Comparison of ENCODE assay signal across 7 mouse cellular contexts in genomic region chr8:53638495-53639171, GRCm38 (mm10). TPM values are rescaled to one million over a fixed set of nuclear protein-coding genes. Genes with fewer than 3 reads are reported as not detected.
DNase-seq lines count a peak whose midpoint lies in the region; ATAC-seq and TF ChIP-seq lines count a peak whose summit lies in the region.

Gene Neil3, minus strand, starts transcription at chr8:53639065.

- H3K27me3 ChIP-seq in hindbrain, postnatal 0 days (ENCODE audit: insufficient read depth, low read length) = no peaks in the 10 kb centered on the region
- no peaks in the 10 kb centered on the region for H3K27me3 ChIP-seq in limb, embryonic 11.5 days (ENCODE audit: control insufficient read depth, insufficient read depth, low read length)
- no peaks in the 10 kb centered on the region for H3K27me3 ChIP-seq in midbrain, embryonic 13.5 days

- ATAC-seq in activated CD4-positive, CD25-positive, alpha-beta regulatory T cell, adult 4 months = peak; percentile 79
- ATAC-seq in hindbrain, postnatal 0 days = peak; percentile 97
- ATAC-seq in limb, embryonic 11.5 days (ENCODE audit: insufficient number of reproducible peaks, low FRiP score, low TSS enrichment, low read depth) = peak; percentile 99
- peak; percentile 96 for ATAC-seq in midbrain, embryonic 13.5 days

- under 1% methylated on average over 26 of the region's 26 CpGs for WGBS in hindbrain, postnatal 0 days
- WGBS in limb, embryonic 11.5 days = under 1% methylated on average over 26 of the region's 26 CpGs
- WGBS in midbrain, embryonic 13.5 days = under 1% methylated on average over 26 of the region's 26 CpGs

- H3K9me3 ChIP-seq in hindbrain, postnatal 0 days (ENCODE audit: low read length) = no peaks in the 10 kb centered on the region
- H3K9me3 ChIP-seq in limb, embryonic 11.5 days (ENCODE audit: control insufficient read depth, low read length) = no peaks in the 10 kb centered on the region
- H3K9me3 ChIP-seq in midbrain, embryonic 13.5 days = no peaks in the 10 kb centered on the region

- H3K36me3 ChIP-seq in hindbrain, postnatal 0 days (ENCODE audit: insufficient read depth, low read length) = no peaks in the 10 kb centered on the region
- H3K36me3 ChIP-seq in limb, embryonic 11.5 days (ENCODE audit: control insufficient read depth, insufficient read depth, low read length) = no peaks in the 10 kb centered on the region
- no peaks in the 10 kb centered on the region for H3K36me3 ChIP-seq in midbrain, embryonic 13.5 days

- no peak within 1 kb of the TSS for H3K27ac ChIP-seq in gastrocnemius, adult 2 months
- H3K27ac ChIP-seq in hindbrain, postnatal 0 days = no peak within 1 kb of the TSS
- H3K27ac ChIP-seq in limb, embryonic 11.5 days (replicated peaks; ENCODE audit: low read depth, low read length) = no peak within 1 kb of the TSS
- no peak within 1 kb of the TSS for H3K27ac ChIP-seq in midbrain, embryonic 13.5 days

- peak; percentile 32 to 43 for DNase-seq in cerebellum, postnatal 36 days
- peak; percentile 87 for DNase-seq in gastrocnemius, adult 2 months
- peak; percentile 76 for DNase-seq in hindbrain, postnatal 0 days (ENCODE audit: low spot score)
- peak; percentile 92 for DNase-seq in limb, embryonic 11.5 days (ENCODE audit: low spot score)
- DNase-seq in spleen, adult 18-20 months = peak; percentile 53 to 72

- no peak for TF ChIP-seq CTCF in gastrocnemius, adult 2 months (IDR thresholded peaks at IDR 0.05)
- no peak for TF ChIP-seq CTCF in hindbrain, postnatal 0 days (IDR thresholded peaks at IDR 0.05; ENCODE audit: low read depth)

- peak within 1 kb of the TSS; percentile 82 for H3K4me2 ChIP-seq in hindbrain, postnatal 0 days (ENCODE audit: low read depth, low read length)
- peak within 1 kb of the TSS; percentile 83 for H3K4me2 ChIP-seq in limb, embryonic 11.5 days (ENCODE audit: low read depth, severe bottlenecking)
- H3K4me2 ChIP-seq in midbrain, embryonic 13.5 days (replicated peaks) = peak within 1 kb of the TSS; percentile 83

- H3K9ac ChIP-seq in hindbrain, postnatal 0 days (replicated peaks; ENCODE audit: low read length) = peak within 1 kb of the TSS; percentile 41
- peak within 1 kb of the TSS; percentile 72 for H3K9ac ChIP-seq in limb, embryonic 11.5 days (ENCODE audit: low read length)
- peak within 1 kb of the TSS; percentile 64 for H3K9ac ChIP-seq in midbrain, embryonic 13.5 days (replicated peaks)

- H3K4me1 ChIP-seq in hindbrain, postnatal 0 days (ENCODE audit: insufficient read depth, low read length) = no peaks in the 10 kb centered on the region
- no peaks in the 10 kb centered on the region for H3K4me1 ChIP-seq in limb, embryonic 11.5 days (ENCODE audit: control insufficient read depth, insufficient read depth, low read length)
- H3K4me1 ChIP-seq in midbrain, embryonic 13.5 days (replicated peaks) = peaks cover 19% of the 10 kb centered on the region

- intact Hi-C loops in gastrocnemius, adult 2 months (cut with DNase I) = no loop called here

- peak within 1 kb of the TSS; percentile 71 for H3K4me3 ChIP-seq in gastrocnemius, adult 2 months
- peak within 1 kb of the TSS; percentile 50 for H3K4me3 ChIP-seq in hindbrain, postnatal 0 days (ENCODE audit: low read length)
- peak within 1 kb of the TSS; percentile 56 for H3K4me3 ChIP-seq in limb, embryonic 11.5 days (ENCODE audit: low read depth, low read length)
- peak within 1 kb of the TSS; percentile 54 for H3K4me3 ChIP-seq in midbrain, embryonic 13.5 days (replicated peaks)

RNA-seq across cellular contexts. Expression of gene Neil3, which starts in this region (rescaled TPM):
- 10 to 100 TPM in 1 of 2 experiments, 1 to 10 TPM in 1; 9.4 to 12.4 TPM for polyA plus RNA-seq in activated CD4-positive, CD25-positive, alpha-beta regulatory T cell, adult 4 months (2017; shearing (Covaris generic))
- not detected for total RNA-seq in gastrocnemius, adult 2 months (2021)
- total RNA-seq in hindbrain, postnatal 0 days (2014; rRNA removed) = 1.7 and 1.8 TPM in 2 replicates
- polyA plus RNA-seq in hindbrain, postnatal 0 days (2015; fragmentation: Nextera tagmentation; extraction: Ambion mirVana) = 5.1 and 6.8 TPM in 2 replicates
- 19.1 and 20.6 TPM in 2 replicates for polyA plus RNA-seq in limb, embryonic 11.5 days (2014; fragmentation: Nextera tagmentation; extraction: Ambion mirVana)
- 12.8 and 16.3 TPM in 2 replicates for polyA plus RNA-seq in midbrain, embryonic 13.5 days (2015; fragmentation: Nextera tagmentation; extraction: Ambion mirVana)

Comparison
In these comparisons a context has a peak if more than half of its experiments do, and no peak if none do; other contexts are left out.
1. Peak in DNase-seq and H3K4me3 ChIP-seq in gastrocnemius, adult 2 months; RNA of the gene not detected or under 1 TPM.
2. DNase-seq: peak in every context shown above with its lines; median percentile 92 in limb, embryonic 11.5 days; 87 in gastrocnemius, adult 2 months; 76 in hindbrain, postnatal 0 days; 62 in spleen, adult 18-20 months; 38 in cerebellum, postnatal 36 days.